Mouse (Mus musculus) kidney, adult 18-20 months (tissue): ENCODE measurements around the gene Ap3s2.

ENCODE experiments used
- DNase-seq: peaks from one replicate; pipeline ENCODE4 v3.0.0; 2021

Gene Ap3s2

GRCm38 (mm10) chr7:79883613-79884334 lies 36.7 kb downstream of the Ap3s2 start:
- no peak for DNase-seq

- no peak for DNase-seq
Measured at GRCm38 (mm10) chr7:79881901-79882300, 38.5 kb downstream of the Ap3s2 start.

GRCm38 (mm10) chr7:79880998-79881397 lies 39.5 kb downstream of the Ap3s2 start:
- DNase-seq = no peak

GRCm38 (mm10) chr7:79880033-79880432 lies 40.4 kb downstream of the Ap3s2 start:
- no peak for DNase-seq

- DNase-seq = no peak
Measured at GRCm38 (mm10) chr7:79878455-79879025, 41.9 kb downstream of the Ap3s2 start.

- DNase-seq = no peak
Measured at GRCm38 (mm10) chr7:79873407-79873806, 47.0 kb downstream of the Ap3s2 start.

- no peak for DNase-seq
Measured at GRCm38 (mm10) chr7:79871797-79872345, 48.6 kb downstream of the Ap3s2 start.

GRCm38 (mm10) chr7:79869072-79869719 lies 51.3 kb downstream of the Ap3s2 start:
- DNase-seq = no peak

- DNase-seq = no peak
Measured at GRCm38 (mm10) chr7:79868475-79868874, 52.0 kb downstream of the Ap3s2 start.

- no peak for DNase-seq
Measured at GRCm38 (mm10) chr7:79867861-79868260, 52.6 kb downstream of the Ap3s2 start.

GRCm38 (mm10) chr7:79866294-79867000 lies 54.0 kb downstream of the Ap3s2 start:
- DNase-seq = no peak

GRCm38 (mm10) chr7:79861794-79862193 lies 58.7 kb downstream of the Ap3s2 start:
- no peak for DNase-seq

GRCm38 (mm10) chr7:79860811-79861210 lies 59.6 kb downstream of the Ap3s2 start, which contains the start of gene Anpep:
Gene Anpep, minus strand, starts transcription at chr7:79861059.
- DNase-seq = no peak

- no peak for DNase-seq
Measured at GRCm38 (mm10) chr7:79858956-79859630, 61.4 kb downstream of the Ap3s2 start.

- DNase-seq = no peak
Measured at GRCm38 (mm10) chr7:79858202-79858934, 62.1 kb downstream of the Ap3s2 start.

- DNase-seq = no peak
Measured at GRCm38 (mm10) chr7:79856305-79856704, 64.1 kb downstream of the Ap3s2 start.

- no peak for DNase-seq
Measured at GRCm38 (mm10) chr7:79847456-79848451, 72.7 kb downstream of the Ap3s2 start.

GRCm38 (mm10) chr7:79846342-79846741 lies 74.1 kb downstream of the Ap3s2 start:
- DNase-seq = no peak

- peak; percentile 23 for DNase-seq
Measured at GRCm38 (mm10) chr7:79844090-79844802, 76.2 kb downstream of the Ap3s2 start.

GRCm38 (mm10) chr7:79842163-79842562 lies 78.3 kb downstream of the Ap3s2 start:
- peak; percentile 82 for DNase-seq
